Mouse (Mus musculus): ENCODE data around the gene Rnase2b. TPM values are rescaled to one million over a fixed set of nuclear protein-coding genes. Genes with fewer than 3 reads are reported as not detected.
"Not testable (repeated sequence)": the region's sequence is repeated elsewhere in the genome, so short reads cannot be mapped to it uniquely, and the experiment has no call there.

Gene Rnase2b
- not detected in 2 replicates for polyA plus RNA-seq (2014; fragmentation: Nextera tagmentation; extraction: Ambion mirVana)

- 88% methylated on average over 3 of the region's 3 CpGs for WGBS
- not testable (repeated sequence) for H3K4me3 ChIP-seq (replicated peaks; ENCODE audit: low read depth, low read length); H3K27ac ChIP-seq (replicated peaks; ENCODE audit: low read depth, low read length); ATAC-seq (ENCODE audit: low FRiP score, low TSS enrichment); H3K27me3 ChIP-seq (ENCODE audit: control insufficient read depth, insufficient read depth, low read length); DNase-seq; H3K9me3 ChIP-seq (ENCODE audit: control insufficient read depth, low read length); H3K36me3 ChIP-seq (ENCODE audit: control insufficient read depth, insufficient read depth, low read length); H3K9ac ChIP-seq (replicated peaks; ENCODE audit: low read length); H3K4me1 ChIP-seq (ENCODE audit: control insufficient read depth, insufficient read depth, low read length); H3K4me2 ChIP-seq (ENCODE audit: low read length)
Measured at GRCm38 (mm10) chr14:51161976-51162375, at the start of gene Rnase2b. Gene Rnase2b (plus strand): TSS chr14:51162260.

DNA sequence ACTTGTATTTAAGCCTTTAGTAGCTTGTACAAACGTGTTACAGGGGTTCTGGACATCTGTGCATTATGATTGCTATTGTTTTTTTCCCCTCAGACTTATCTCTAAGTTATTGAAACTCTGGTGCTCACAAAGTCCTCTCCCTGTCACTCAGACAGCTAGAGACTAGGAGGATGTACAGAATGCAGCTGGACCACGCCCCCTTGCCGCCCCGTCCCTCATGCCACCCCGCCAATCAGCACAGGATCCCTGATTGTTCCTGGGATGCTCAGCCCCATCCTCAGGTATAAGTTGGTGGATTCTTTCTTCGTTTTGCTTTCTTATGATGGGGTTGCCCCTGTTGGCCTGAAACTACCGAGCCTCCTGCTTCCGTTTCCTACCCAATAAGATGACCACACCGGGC, 48.6 kb upstream of the Rnase2b start:
- H3K4me2 ChIP-seq (ENCODE audit: low read length) = no peak overlapping the region
- WGBS = 26% methylated on average over 9 of the region's 9 CpGs
- DNase-seq = no peak

GRCm38 (mm10) chr14:51113916-51114560, 48.0 kb upstream of the Rnase2b start, which contains the start of gene Eddm3b:
Gene Eddm3b (plus strand): TSS chr14:51114426.
- ATAC-seq (ENCODE audit: low FRiP score, low TSS enrichment) (no peak), DNase-seq (no peak)
- H3K9me3 ChIP-seq (ENCODE audit: control insufficient read depth, low read length) = no peaks in the 10 kb centered on the region
- no peaks in the 10 kb centered on the region for H3K4me1 ChIP-seq (ENCODE audit: control insufficient read depth, insufficient read depth, low read length)
- H3K4me3 ChIP-seq (replicated peaks; ENCODE audit: low read depth, low read length) = no peak within 1 kb of the TSS
- WGBS = 35% methylated on average over 12 of the region's 12 CpGs
- no peaks in the 10 kb centered on the region for H3K27me3 ChIP-seq (ENCODE audit: control insufficient read depth, insufficient read depth, low read length)
- H3K4me2 ChIP-seq (ENCODE audit: low read length) = no peak within 1 kb of the TSS
- H3K36me3 ChIP-seq (ENCODE audit: control insufficient read depth, insufficient read depth, low read length) = no peaks in the 10 kb centered on the region
- no peak within 1 kb of the TSS for H3K9ac ChIP-seq (replicated peaks; ENCODE audit: low read length)
- no peak within 1 kb of the TSS for H3K27ac ChIP-seq (replicated peaks; ENCODE audit: low read depth, low read length)

More for the DNA sequence above, 48.6 kb upstream of the Rnase2b start:
- Histone ChIP-seq H3K4me3 (replicated peaks; ENCODE audit: low read depth, low read length) (no peak overlapping the region), H3K27ac (replicated peaks; ENCODE audit: low read depth, low read length) (no peak overlapping the region), H3K4me1 (ENCODE audit: control insufficient read depth, insufficient read depth, low read length) (no peaks in the 10 kb centered on the region), H3K27me3 (ENCODE audit: control insufficient read depth, insufficient read depth, low read length) (no peaks in the 10 kb centered on the region), H3K36me3 (ENCODE audit: control insufficient read depth, insufficient read depth, low read length) (no peaks in the 10 kb centered on the region), H3K9ac (replicated peaks; ENCODE audit: low read length) (no peak overlapping the region), H3K9me3 (ENCODE audit: control insufficient read depth, low read length) (no peaks in the 10 kb centered on the region)
- ATAC-seq (ENCODE audit: low FRiP score, low TSS enrichment) = no peak

- 89% methylated on average over 6 of the region's 6 CpGs for WGBS
- H3K4me3 ChIP-seq (replicated peaks; ENCODE audit: low read depth, low read length) = no peak overlapping the region
- H3K4me1 ChIP-seq (ENCODE audit: control insufficient read depth, insufficient read depth, low read length) = no peaks in the 10 kb centered on the region
- ATAC-seq (ENCODE audit: low FRiP score, low TSS enrichment) = no peak
- DNase-seq = no peak
- no peak overlapping the region for H3K27ac ChIP-seq (replicated peaks; ENCODE audit: low read depth, low read length)
- no peaks in the 10 kb centered on the region for H3K27me3 ChIP-seq (ENCODE audit: control insufficient read depth, insufficient read depth, low read length)
- no peaks in the 10 kb centered on the region for H3K9me3 ChIP-seq (ENCODE audit: control insufficient read depth, low read length)
- no peak overlapping the region for H3K9ac ChIP-seq (replicated peaks; ENCODE audit: low read length)
- no peaks in the 10 kb centered on the region for H3K36me3 ChIP-seq (ENCODE audit: control insufficient read depth, insufficient read depth, low read length)
- no peak overlapping the region for H3K4me2 ChIP-seq (ENCODE audit: low read length)
Measured at GRCm38 (mm10) chr14:51125684-51126083, 36.4 kb upstream of the Rnase2b start.

DNA sequence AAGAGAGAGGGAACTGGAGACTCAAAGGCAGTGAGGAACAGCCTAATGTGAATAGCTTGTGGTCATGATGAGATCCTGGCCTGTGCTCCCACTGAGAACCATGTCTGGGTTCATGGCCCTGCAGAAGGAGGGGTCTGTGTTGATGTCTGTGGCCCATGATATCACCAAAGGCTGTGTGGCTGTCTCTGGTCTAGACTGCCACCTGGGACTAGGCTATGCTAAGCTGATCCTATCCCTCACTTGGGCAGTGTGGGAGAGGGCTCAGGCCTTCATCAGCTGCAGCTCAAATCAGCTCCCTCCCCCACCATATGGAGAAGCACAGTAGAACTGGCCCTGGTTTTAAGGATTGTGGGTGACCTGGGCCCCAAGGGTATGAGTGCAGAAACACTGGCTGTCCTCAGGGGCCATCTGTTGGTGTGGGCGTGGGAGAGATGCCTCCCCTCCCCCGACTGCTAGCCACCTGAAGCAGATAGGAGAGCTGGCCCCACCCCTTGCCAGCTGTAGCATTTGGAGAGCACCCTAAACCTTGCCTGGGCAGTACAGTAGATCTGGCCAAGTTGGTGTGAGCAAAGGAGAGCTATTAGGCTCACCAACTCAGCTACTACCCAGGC, 34.3 kb upstream of the Rnase2b start:
- no peaks in the 10 kb centered on the region for H3K4me1 ChIP-seq (ENCODE audit: control insufficient read depth, insufficient read depth, low read length)
- H3K4me3 ChIP-seq (replicated peaks; ENCODE audit: low read depth, low read length) = no peak overlapping the region
- H3K9me3 ChIP-seq (ENCODE audit: control insufficient read depth, low read length) = no peaks in the 10 kb centered on the region
- no peaks in the 10 kb centered on the region for H3K36me3 ChIP-seq (ENCODE audit: control insufficient read depth, insufficient read depth, low read length)
- no peak overlapping the region for H3K27ac ChIP-seq (replicated peaks; ENCODE audit: low read depth, low read length)
- H3K27me3 ChIP-seq (ENCODE audit: control insufficient read depth, insufficient read depth, low read length) = no peaks in the 10 kb centered on the region
- ATAC-seq (ENCODE audit: low FRiP score, low TSS enrichment) (peak; percentile 26; the same call in 1 of the 2 replicates), DNase-seq (no peak)
- 69% methylated on average over 2 of the region's 2 CpGs for WGBS
- no peak overlapping the region for H3K9ac ChIP-seq (replicated peaks; ENCODE audit: low read length)
- no peak overlapping the region for H3K4me2 ChIP-seq (ENCODE audit: low read length)

DNA sequence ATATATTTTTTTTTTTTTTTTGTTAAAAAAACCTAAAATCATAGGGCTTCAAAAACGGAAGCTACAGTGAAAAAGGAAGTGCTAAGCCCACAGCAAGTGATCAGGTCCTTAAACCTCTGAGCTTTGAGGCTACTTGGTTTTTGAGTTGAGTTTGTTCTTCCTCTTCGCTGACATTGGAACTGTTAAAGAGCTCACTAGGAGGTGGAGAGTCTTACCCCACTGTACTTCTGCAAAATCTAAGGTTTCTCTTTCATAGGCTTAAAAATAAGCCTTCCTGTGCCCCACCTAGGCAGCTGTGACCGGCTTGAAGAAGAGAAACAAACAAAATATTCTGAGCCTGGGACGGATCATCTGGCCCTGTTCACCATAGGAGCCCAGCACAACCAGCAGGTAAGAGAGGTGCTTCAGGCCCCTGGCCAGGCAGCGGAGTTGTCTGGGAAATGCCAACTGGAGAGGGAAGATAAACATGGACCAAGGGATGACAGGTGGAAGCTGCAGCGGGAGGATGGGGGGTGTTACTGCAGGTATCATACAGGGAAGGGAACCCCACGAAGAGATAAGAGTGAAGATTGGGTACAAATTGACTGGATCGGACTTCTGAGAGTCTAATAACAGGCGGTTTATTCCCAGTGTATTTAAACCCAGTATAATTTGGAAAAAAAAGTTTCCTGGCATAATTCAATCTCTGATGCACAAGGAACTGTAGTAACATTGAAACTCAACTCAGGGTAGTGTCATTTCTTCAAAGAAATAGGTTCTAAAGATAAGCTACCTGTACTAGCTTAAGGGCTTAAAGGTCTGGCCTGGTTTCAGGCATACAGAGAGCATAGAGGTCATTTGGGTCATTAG, 33.1 kb upstream of the Rnase2b start:
- 87% methylated on average over 9 of the region's 9 CpGs for WGBS
- no peak for ATAC-seq (ENCODE audit: low FRiP score, low TSS enrichment)
- H3K27ac ChIP-seq (replicated peaks; ENCODE audit: low read depth, low read length) = no peak overlapping the region

GRCm38 (mm10) chr14:51129624-51129975, 32.5 kb upstream of the Rnase2b start:
- H3K9me3 ChIP-seq (ENCODE audit: control insufficient read depth, low read length) = no peaks in the 10 kb centered on the region
- H3K27ac ChIP-seq (replicated peaks; ENCODE audit: low read depth, low read length) = no peak overlapping the region
- WGBS = 83% methylated on average over 4 of the region's 4 CpGs
- ATAC-seq (ENCODE audit: low FRiP score, low TSS enrichment) = no peak
- H3K4me3 ChIP-seq (replicated peaks; ENCODE audit: low read depth, low read length) = no peak overlapping the region
- no peak overlapping the region for H3K9ac ChIP-seq (replicated peaks; ENCODE audit: low read length)
- H3K4me1 ChIP-seq (ENCODE audit: control insufficient read depth, insufficient read depth, low read length) = no peaks in the 10 kb centered on the region
- H3K27me3 ChIP-seq (ENCODE audit: control insufficient read depth, insufficient read depth, low read length) = no peaks in the 10 kb centered on the region
- no peak for DNase-seq
- H3K36me3 ChIP-seq (ENCODE audit: control insufficient read depth, insufficient read depth, low read length) = no peaks in the 10 kb centered on the region
- H3K4me2 ChIP-seq (ENCODE audit: low read length) = no peak overlapping the region

More for the DNA sequence above, 33.1 kb upstream of the Rnase2b start:
- Histone ChIP-seq H3K4me2 (ENCODE audit: low read length) (no peak overlapping the region), H3K4me3 (replicated peaks; ENCODE audit: low read depth, low read length) (no peak overlapping the region), H3K36me3 (ENCODE audit: control insufficient read depth, insufficient read depth, low read length) (no peaks in the 10 kb centered on the region), H3K27me3 (ENCODE audit: control insufficient read depth, insufficient read depth, low read length) (no peaks in the 10 kb centered on the region), H3K4me1 (ENCODE audit: control insufficient read depth, insufficient read depth, low read length) (no peaks in the 10 kb centered on the region), H3K9me3 (ENCODE audit: control insufficient read depth, low read length) (no peaks in the 10 kb centered on the region), H3K9ac (replicated peaks; ENCODE audit: low read length) (no peak overlapping the region)
- DNase-seq = no peak

DNA sequence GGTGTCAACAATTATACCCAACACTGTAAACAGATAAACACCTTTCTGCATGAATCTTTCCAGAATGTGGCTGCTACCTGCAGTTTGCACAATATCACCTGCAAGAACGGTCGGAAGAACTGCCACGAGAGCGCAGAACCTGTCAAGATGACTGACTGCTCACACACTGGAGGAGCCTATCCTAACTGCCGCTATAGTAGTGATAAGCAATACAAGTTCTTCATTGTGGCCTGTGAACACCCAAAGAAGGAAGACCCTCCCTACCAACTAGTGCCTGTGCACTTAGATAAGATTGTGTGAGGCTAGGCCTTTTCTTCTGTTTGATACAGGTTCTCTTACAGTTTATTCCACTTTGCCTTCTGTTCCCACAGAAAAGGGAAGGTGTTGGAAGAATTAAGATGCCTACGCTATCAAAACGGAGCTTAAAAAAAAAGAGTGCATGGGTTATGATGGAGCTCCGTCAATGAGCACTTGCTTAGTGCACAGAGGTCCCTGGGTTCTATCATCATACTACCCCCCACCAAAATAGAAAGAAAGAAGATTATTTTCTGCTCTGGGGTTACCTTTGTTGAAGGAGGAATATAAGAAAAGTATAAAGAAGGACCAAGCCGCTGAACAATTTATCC, 31.6 kb upstream of the Rnase2b start:
- no peak for ATAC-seq (ENCODE audit: low FRiP score, low TSS enrichment)

More for the DNA sequence above, 31.6 kb upstream of the Rnase2b start:
- no peak overlapping the region for H3K4me2 ChIP-seq (ENCODE audit: low read length)
- no peaks in the 10 kb centered on the region for H3K36me3 ChIP-seq (ENCODE audit: control insufficient read depth, insufficient read depth, low read length)
- H3K4me1 ChIP-seq (ENCODE audit: control insufficient read depth, insufficient read depth, low read length) = no peaks in the 10 kb centered on the region
- H3K9me3 ChIP-seq (ENCODE audit: control insufficient read depth, low read length) = no peaks in the 10 kb centered on the region
- no peak for DNase-seq
- H3K27ac ChIP-seq (replicated peaks; ENCODE audit: low read depth, low read length) = no peak overlapping the region
- no peak overlapping the region for H3K9ac ChIP-seq (replicated peaks; ENCODE audit: low read length)
- WGBS = 93% methylated on average over 9 of the region's 9 CpGs
- H3K27me3 ChIP-seq (ENCODE audit: control insufficient read depth, insufficient read depth, low read length) = no peaks in the 10 kb centered on the region
- no peak overlapping the region for H3K4me3 ChIP-seq (replicated peaks; ENCODE audit: low read depth, low read length)

Data from midbrain, embryonic 14.5 days (tissue).